Mouse (Mus musculus) bone marrow, adult 2 months (tissue): ENCODE results near the gene Slc2a13.

ENCODE experiments used
- CTCF ChIP-seq: fragments of 200-500 bp; IDR thresholded peaks from 2 replicates; pipeline ENCODE4 v1.5.1; 2011; ENCODE audit warnings: low read length, control low read depth; ENCODE audit not compliant: control insufficient read depth, insufficient read depth
- POLR2A ChIP-seq: fragments of 200-500 bp; IDR thresholded peaks from 2 replicates; pipeline ENCODE4 v1.6.1; 2011; ENCODE audit warnings: low read depth, mild to moderate bottlenecking, control low read depth, low read length, borderline replicate concordance; ENCODE audit not compliant: control insufficient read depth

DNA sequence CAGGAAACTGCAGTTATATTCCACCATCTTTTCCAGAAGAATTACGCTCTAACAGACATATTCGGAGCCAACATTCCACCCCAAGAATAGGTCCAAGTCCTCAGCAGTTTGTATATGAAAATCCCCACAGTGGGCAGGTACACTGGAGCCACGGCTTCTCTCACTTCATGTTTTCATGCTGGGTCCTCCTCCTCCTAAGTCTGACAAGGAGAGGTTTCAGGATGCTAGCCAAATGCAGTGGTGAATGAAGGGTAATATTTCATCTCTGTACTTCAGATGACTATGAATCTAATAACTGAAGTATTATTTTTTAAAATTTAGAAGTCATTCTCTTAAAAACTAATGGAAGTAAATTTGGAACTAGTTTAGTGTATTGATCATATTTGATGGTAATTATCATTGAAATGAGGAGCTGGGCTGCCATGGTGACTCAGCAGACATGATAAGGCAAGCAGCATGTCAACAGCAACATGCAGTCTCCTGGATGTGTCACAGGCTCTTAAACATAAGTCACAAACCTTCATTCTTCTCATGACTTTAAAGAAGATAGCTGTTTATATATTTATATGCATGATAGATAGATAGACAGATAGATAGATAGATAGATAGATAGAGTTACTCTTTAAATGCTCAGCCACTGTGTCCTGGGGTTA, 332.3 kb downstream of the Slc2a13 start:
- TF ChIP-seq CTCF: no peak
- no peak for TF ChIP-seq POLR2A
